Mouse (Mus musculus) heart, adult 2 months (tissue): ENCODE measurements around the gene Rwdd2b.
A peak's percentile ranks its signal among the peaks of the same experiment; 100 is the strongest.

ENCODE experiments used
- CTCF ChIP-seq: fragments of 200-600 bp; IDR thresholded peaks from 2 replicates; pipeline ENCODE4 v1.8.1; 2022; ENCODE audit warnings: antibody characterized with exemption, mild to moderate bottlenecking, moderate library complexity
- EP300 ChIP-seq: fragments of 200-500 bp; IDR thresholded peaks from 2 replicates; pipeline ENCODE4 v1.6.1; 2011; ENCODE audit warnings: low read depth, low read length, control low read depth; ENCODE audit not compliant: insufficient read depth
- POLR2A ChIP-seq: fragments of 200-500 bp; IDR thresholded peaks from 2 replicates; pipeline ENCODE4 v1.6.1; 2011; ENCODE audit warnings: mild to moderate bottlenecking, low read depth, low read length, control low read depth; ENCODE audit not compliant: insufficient read depth

DNA sequence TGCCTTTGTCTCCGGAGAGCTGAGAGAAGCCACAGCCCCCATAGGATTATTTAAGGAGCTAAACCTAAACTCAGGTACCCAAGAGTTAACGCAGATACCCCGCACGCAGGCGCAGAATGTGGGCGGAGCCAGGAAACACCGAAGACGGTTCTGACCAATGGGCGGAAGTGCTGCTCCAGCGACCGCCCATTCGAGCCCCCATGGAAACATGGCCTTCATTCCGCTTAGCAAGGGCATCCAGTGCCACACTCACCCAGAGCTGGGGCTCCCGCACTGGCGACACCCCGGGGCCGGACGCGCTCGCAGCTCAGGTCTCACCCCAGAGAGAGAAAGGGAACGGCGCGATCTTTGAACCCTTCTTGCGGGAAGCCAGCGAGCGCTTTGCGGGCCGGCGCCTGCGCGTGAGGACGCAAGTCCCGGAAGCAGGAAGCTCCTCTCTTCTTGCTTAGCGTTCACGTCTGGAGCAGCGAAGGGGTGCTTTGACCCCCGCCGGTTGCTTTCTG, at the start of gene Rwdd2b:
- TF ChIP-seq CTCF (no peak), EP300 (no peak), POLR2A (peak; percentile 75)
